Mouse (Mus musculus): ENCODE measurements around the gene Gm10837.

GRCm38 (mm10) chr14:122480355-122480754 is 10.0 kb upstream of the Gm10837 start:
- TF ChIP-seq POLR2A (IDR thresholded peaks at IDR 0.05; ENCODE audit: low read depth, low read length) (no peak), CTCF (IDR thresholded peaks at IDR 0.05; ENCODE audit: extremely low read depth, insufficient read depth, insufficient read length, insufficient replicate concordance) (no peak)
